Mouse (Mus musculus) midbrain, postnatal 0 days (tissue): ENCODE data around the gene Setd3. TPM values are rescaled to one million over a fixed set of nuclear protein-coding genes. Genes with fewer than 3 reads are reported as not detected.

ENCODE experiments used
- ATAC-seq: fragments of 200-750 bp; cut with Nextera tagmentation; 2 replicates; pipeline ENCODE4 v1.8.0; 2017; ENCODE audit warnings: moderate number of reproducible peaks, mild to moderate bottlenecking, moderate TSS enrichment, moderate library complexity; ENCODE audit not compliant: low FRiP score
- DNase-seq: peaks from one replicate; pipeline ENCODE4 v3.0.0-alpha.2; 2015; ENCODE audit warnings: low spot score
- H3K27ac ChIP-seq: fragments of 300-500 bp; sonication (generic); 2 replicates; pipeline ENCODE4 v1.5.1; 2014; ENCODE audit warnings: low read depth, mild to moderate bottlenecking, low read length, mixed read lengths
- H3K27me3 ChIP-seq: fragments of 300-500 bp; sonication (generic); 2 replicates; pipeline ENCODE4 v1.6.1; 2014; ENCODE audit warnings: low read length, control low read depth, mixed read lengths; ENCODE audit not compliant: insufficient read depth
- H3K36me3 ChIP-seq: fragments of 300-500 bp; sonication (generic); 2 replicates; pipeline ENCODE4 v1.6.1; 2014; ENCODE audit warnings: low read length, control low read depth, mixed read lengths; ENCODE audit not compliant: insufficient read depth
- H3K4me1 ChIP-seq: fragments of 300-500 bp; sonication (generic); 2 replicates; pipeline ENCODE4 v1.6.1; 2014; ENCODE audit warnings: mild to moderate bottlenecking, control low read depth, antibody characterized with exemption, low read length, mixed read lengths; ENCODE audit not compliant: insufficient read depth
- H3K4me2 ChIP-seq: fragments of 300-500 bp; sonication (generic); 2 replicates; pipeline ENCODE4 v1.6.1; 2014; ENCODE audit warnings: low read depth, mild to moderate bottlenecking, low read length, mixed read lengths; ENCODE audit not compliant: poor library complexity, severe bottlenecking
- H3K4me3 ChIP-seq: fragments of 300-500 bp; sonication (generic); 2 replicates; pipeline ENCODE4 v1.5.1; 2014; ENCODE audit warnings: low read depth, mild to moderate bottlenecking, low read length, moderate library complexity
- H3K9ac ChIP-seq: fragments of 300-500 bp; sonication (generic); replicated peaks from 2 replicates; pipeline ENCODE4 v1.6.1; 2014; ENCODE audit warnings: mild to moderate bottlenecking, low read length, moderate library complexity, mixed read lengths; ENCODE audit not compliant: poor library complexity, severe bottlenecking
- H3K9me3 ChIP-seq: fragments of 300-500 bp; sonication (generic); 2 replicates; pipeline ENCODE4 v1.6.1; 2016; ENCODE audit warnings: low read length, control low read depth
- CTCF ChIP-seq: IDR thresholded peaks from 2 replicates; pipeline ENCODE4 v1.5.1; 2016; ENCODE audit warnings: antibody characterized with exemption, mild to moderate bottlenecking
- WGBS: fragments of 180-500 bp; shearing (Covaris S2); extraction: QIAGEN DNeasy Blood & Tissue Kit; methylation state at CpG from one replicate; pipeline ENCODE4 v1.1.7; 2014; 5-methylcytosine and 5-hydroxymethylcytosine counted together
- polyA plus RNA-seq: library from polyadenylated mRNA; unstranded; fragments of >200 nt; fragmentation: Nextera tagmentation; extraction: Ambion mirVana; gene quantifications from 2 replicates; pipeline ENCODE4 v1.2.1, GENCODE M21; 2015
- total RNA-seq: library from RNA; depleted of rRNA; stranded (reverse); fragments of >200 nt; gene quantifications from 2 replicates; pipeline ENCODE4 v1.2.3, GENCODE M21; 2014

The Setd3 gene
- total and polyA plus RNA-seq, 2 experiments from 2014 or later: 74.6 to 91.2 TPM

GRCm38 (mm10) chr12:108179321-108180266 is 480 bp upstream of the Setd3 start, which contains the start of gene Ccnk:
Gene Ccnk (plus strand): TSS chr12:108179579.
- Histone ChIP-seq H3K27me3 (no peaks in the 10 kb centered on the region), H3K4me2 (peak within 1 kb of the TSS; percentile 86), H3K9me3 (no peaks in the 10 kb centered on the region), H3K4me3 (peak within 1 kb of the TSS; percentile 99), H3K36me3 (0 out of 2 replicates have a peak, but pooled peaks cover 9% of the 10 kb centered on the region), H3K27ac (peak within 1 kb of the TSS; percentile 86), H3K4me1 (0 out of 2 replicates have a peak, but pooled peaks cover 3% of the 10 kb centered on the region), H3K9ac (peak within 1 kb of the TSS; percentile 93)
- ATAC-seq: peak; percentile 99
- peak; percentile 50 for TF ChIP-seq CTCF
- DNase-seq: peak; percentile 100
- under 1% methylated on average over 72 of the region's 82 CpGs for WGBS

GRCm38 (mm10) chr12:108178331-108179245 is 526 bp downstream of the Setd3 start:
- Histone ChIP-seq H3K27me3 (no peaks in the 10 kb centered on the region), H3K4me1 (0 out of 2 replicates have a peak, but pooled peaks cover 3% of the 10 kb centered on the region), H3K4me2 (peak overlapping the region; percentile 83), H3K9me3 (no peaks in the 10 kb centered on the region), H3K27ac (peak overlapping the region; percentile 86), H3K9ac (peak overlapping the region; percentile 91), H3K36me3 (0 out of 2 replicates have a peak, but pooled peaks cover 9% of the 10 kb centered on the region), H3K4me3 (peak overlapping the region; percentile 99)
- TF ChIP-seq CTCF: no peak
- WGBS: under 1% methylated on average over 69 of the region's 103 CpGs
- peak; percentile 59 for DNase-seq
- peak; percentile 12 for ATAC-seq

GRCm38 (mm10) chr12:108176366-108176765 is 2.7 kb downstream of the Setd3 start:
- Histone ChIP-seq H3K4me2 (no peak overlapping the region), H3K9ac (no peak overlapping the region), H3K36me3 (0 out of 2 replicates have a peak, but pooled peaks cover under 1% of the 10 kb centered on the region), H3K4me3 (no peak overlapping the region), H3K9me3 (no peaks in the 10 kb centered on the region), H3K27me3 (no peaks in the 10 kb centered on the region), H3K4me1 (0 out of 2 replicates have a peak, but pooled peaks cover 3% of the 10 kb centered on the region), H3K27ac (no peak overlapping the region)
- WGBS: 73% methylated on average over 3 of the region's 3 CpGs
- no peak for DNase-seq
- no peak for ATAC-seq
- TF ChIP-seq CTCF: no peak; the same call in 1 of the 2 replicates

- no peak overlapping the region for H3K27ac ChIP-seq
- H3K4me2 ChIP-seq: no peak overlapping the region
- no peak overlapping the region for H3K9ac ChIP-seq
- no peaks in the 10 kb centered on the region for H3K36me3 ChIP-seq
- TF ChIP-seq CTCF: no peak
- WGBS: 79% methylated on average over 8 of the region's 8 CpGs
- H3K4me1 ChIP-seq: 0 out of 2 replicates have a peak, but pooled peaks cover 3% of the 10 kb centered on the region
- no peaks in the 10 kb centered on the region for H3K9me3 ChIP-seq
- no peak overlapping the region for H3K4me3 ChIP-seq
- ATAC-seq (no peak), DNase-seq (no peak)
- no peaks in the 10 kb centered on the region for H3K27me3 ChIP-seq
Observed at GRCm38 (mm10) chr12:108174606-108175505, 4.3 kb downstream of the Setd3 start.

GRCm38 (mm10) chr12:108172639-108173038 is 6.5 kb downstream of the Setd3 start:
- 64% methylated on average over 4 of the region's 4 CpGs for WGBS
- Histone ChIP-seq H3K4me1 (0 out of 2 replicates have a peak, but pooled peaks cover 3% of the 10 kb centered on the region), H3K36me3 (no peaks in the 10 kb centered on the region), H3K27ac (no peak overlapping the region), H3K27me3 (no peaks in the 10 kb centered on the region), H3K9ac (no peak overlapping the region), H3K4me2 (no peak overlapping the region), H3K4me3 (no peak overlapping the region), H3K9me3 (no peaks in the 10 kb centered on the region)
- no peak for ATAC-seq
- DNase-seq: no peak
- TF ChIP-seq CTCF: no peak
